In the genomic region with DNA sequence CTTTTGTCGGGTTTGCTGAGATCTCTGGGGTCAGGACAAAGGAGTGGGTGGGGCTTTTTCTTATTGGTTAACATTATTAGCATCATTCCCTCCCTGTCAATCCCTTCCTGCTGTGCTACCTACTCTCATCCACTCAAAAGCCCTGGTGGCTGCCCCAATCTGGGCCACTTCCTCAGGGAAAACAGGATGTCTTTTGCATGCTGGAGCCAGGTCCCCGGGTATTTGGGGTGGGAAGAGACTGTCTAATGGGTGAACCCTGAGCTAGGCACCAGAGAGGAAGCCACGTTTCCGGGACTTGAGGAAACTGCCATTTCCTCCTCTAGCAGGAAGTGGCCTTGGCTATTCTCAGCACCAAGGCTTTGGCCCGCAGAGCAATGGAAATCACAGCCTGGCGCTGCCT, we compare ENCODE assay signal across 11 mouse cellular contexts.
DNase-seq lines count a peak whose midpoint lies in the region; ATAC-seq and TF ChIP-seq lines count a peak whose summit lies in the region.
"Had no signal": no experiment of that assay in that cellular context is flagged by ENCODE, and none has a peak within 500 bp of the region (broad histone marks: within the 10 kb centered on the region; RNA-seq: fewer than 3 reads in every experiment).

No protein-coding gene starts in this region.

- 65% methylated on average over 6 of the region's 6 CpGs for WGBS in embryonic facial prominence, embryonic 14.5 days
- 79% methylated on average over 6 of the region's 6 CpGs for WGBS in embryonic facial prominence, embryonic 10.5 days
- WGBS in thymus, adult 2 months: 17% methylated on average over 6 of the region's 6 CpGs
- WGBS in hindbrain, embryonic 12.5 days: 83% methylated on average over 6 of the region's 6 CpGs

- ATAC-seq in embryonic facial prominence, embryonic 14.5 days (ENCODE audit: low read depth): no peak
- no peak for ATAC-seq in hindbrain, embryonic 12.5 days (ENCODE audit: low FRiP score)
- ATAC-seq: forebrain, embryonic 16.5 days; Patski had no signal

- no peaks in the 10 kb centered on the region for H3K27me3 ChIP-seq in embryonic facial prominence, embryonic 14.5 days (replicated peaks; ENCODE audit: control insufficient read depth, insufficient read depth, low read length)
- H3K27me3 ChIP-seq in embryonic facial prominence, embryonic 10.5 days (replicated peaks; ENCODE audit: low read depth, poor library complexity, severe bottlenecking): no peaks in the 10 kb centered on the region
- H3K27me3 ChIP-seq in thymus, adult 2 months (ENCODE audit: control insufficient read depth, insufficient read depth, low read length): no peaks in the 10 kb centered on the region
- no peaks in the 10 kb centered on the region for H3K27me3 ChIP-seq in hindbrain, embryonic 12.5 days
- H3K27me3 ChIP-seq: Patski had no signal

- no peaks in the 10 kb centered on the region for H3K4me1 ChIP-seq in embryonic facial prominence, embryonic 14.5 days (ENCODE audit: control insufficient read depth, insufficient read depth, low read length)
- no peaks in the 10 kb centered on the region for H3K4me1 ChIP-seq in embryonic facial prominence, embryonic 10.5 days
- H3K4me1 ChIP-seq in thymus, adult 2 months (replicated peaks; ENCODE audit: control insufficient read depth, insufficient read depth, low read length): 0 out of 2 replicates have a peak, but pooled peaks cover 4% of the 10 kb centered on the region
- no peaks in the 10 kb centered on the region for H3K4me1 ChIP-seq in hindbrain, embryonic 12.5 days

- H3K4me2 ChIP-seq in embryonic facial prominence, embryonic 14.5 days (ENCODE audit: low read depth, low read length): no peak overlapping the region
- no peak overlapping the region for H3K4me2 ChIP-seq in hindbrain, embryonic 12.5 days (replicated peaks)

- no peaks in the 10 kb centered on the region for H3K9me3 ChIP-seq in embryonic facial prominence, embryonic 14.5 days (ENCODE audit: control insufficient read depth, low read length)
- 0 out of 2 replicates have a peak, but pooled peaks cover 4% of the 10 kb centered on the region for H3K9me3 ChIP-seq in embryonic facial prominence, embryonic 10.5 days
- H3K9me3 ChIP-seq in hindbrain, embryonic 12.5 days (replicated peaks): no peaks in the 10 kb centered on the region; the same call in 1 of the 2 replicates

- H3K4me3 ChIP-seq in embryonic facial prominence, embryonic 14.5 days (ENCODE audit: low read depth, low read length): no peak overlapping the region
- no peak overlapping the region for H3K4me3 ChIP-seq in embryonic facial prominence, embryonic 10.5 days
- no peak overlapping the region for H3K4me3 ChIP-seq in thymus, adult 2 months (ENCODE audit: control insufficient read depth, insufficient read depth, low read length)
- no peak overlapping the region for H3K4me3 ChIP-seq in hindbrain, embryonic 12.5 days

- DNase-seq in embryonic facial prominence, embryonic 14.5 days (ENCODE audit: low spot score): peak; percentile 29
- no peak for DNase-seq in embryonic facial prominence, embryonic 10.5 days (ENCODE audit: low spot score)
- DNase-seq in thymus, postnatal 14 days: peak; percentile 3
- DNase-seq in thymus, adult 2 months: no peak
- peak; percentile 60 to 88 for DNase-seq in kidney, postnatal 25 days
- no peak for DNase-seq in cerebellum, adult 9-11 months
- DNase-seq in left cerebral cortex, adult 9 months (ENCODE audit: low spot score in 2 of 2): no peak
- DNase-seq: cerebellum, adult 11 months had no signal

- no peak overlapping the region for H3K9ac ChIP-seq in embryonic facial prominence, embryonic 14.5 days (ENCODE audit: low read depth, low read length)
- H3K9ac ChIP-seq in hindbrain, embryonic 12.5 days: no peak overlapping the region

- TF ChIP-seq CTCF in thymus, adult 2 months (IDR thresholded peaks at IDR 0.05; ENCODE audit: borderline replicate concordance, control insufficient read depth, extremely low read depth, insufficient read depth, low read length, poor library complexity): no peak

- no peaks in the 10 kb centered on the region for H3K36me3 ChIP-seq in embryonic facial prominence, embryonic 14.5 days (ENCODE audit: control insufficient read depth, insufficient read depth, low read length)
- no peaks in the 10 kb centered on the region for H3K36me3 ChIP-seq in embryonic facial prominence, embryonic 10.5 days (replicated peaks)
- H3K36me3 ChIP-seq in thymus, adult 2 months (ENCODE audit: control insufficient read depth, insufficient read depth, low read length): no peaks in the 10 kb centered on the region
- H3K36me3 ChIP-seq in hindbrain, embryonic 12.5 days: no peaks in the 10 kb centered on the region

- TF ChIP-seq POLR2A in thymus, adult 2 months (IDR thresholded peaks at IDR 0.05; ENCODE audit: control insufficient read depth, extremely low read depth, insufficient read depth, low read length, poor library complexity): no peak

- no peak overlapping the region for H3K27ac ChIP-seq in embryonic facial prominence, embryonic 14.5 days (replicated peaks; ENCODE audit: low read depth, low read length)
- H3K27ac ChIP-seq in embryonic facial prominence, embryonic 10.5 days (replicated peaks): no peak overlapping the region
- H3K27ac ChIP-seq in thymus, adult 2 months (ENCODE audit: control insufficient read depth, insufficient read depth, low read length): no peak overlapping the region
- no peak overlapping the region for H3K27ac ChIP-seq in hindbrain, embryonic 12.5 days

Comparison
In these comparisons a context has a peak if more than half of its experiments do, and no peak if none do; other contexts are left out.
1. DNase-seq: peak in embryonic facial prominence, embryonic 14.5 days (single experiment), thymus, postnatal 14 days (single experiment) and kidney, postnatal 25 days (2 of 2); none in embryonic facial prominence, embryonic 10.5 days (single experiment), thymus, adult 2 months (single experiment), cerebellum, adult 9-11 months (single experiment) and left cerebral cortex, adult 9 months (0 of 2).